Mouse (Mus musculus) kidney, postnatal 14 days (tissue): ENCODE data around the gene Dnase2a.

Source experiments
- DNase-seq: peaks from one replicate; pipeline ENCODE4 v3.0.0; 2022; ENCODE audit warnings: mixed read lengths

Gene Dnase2a

DNA sequence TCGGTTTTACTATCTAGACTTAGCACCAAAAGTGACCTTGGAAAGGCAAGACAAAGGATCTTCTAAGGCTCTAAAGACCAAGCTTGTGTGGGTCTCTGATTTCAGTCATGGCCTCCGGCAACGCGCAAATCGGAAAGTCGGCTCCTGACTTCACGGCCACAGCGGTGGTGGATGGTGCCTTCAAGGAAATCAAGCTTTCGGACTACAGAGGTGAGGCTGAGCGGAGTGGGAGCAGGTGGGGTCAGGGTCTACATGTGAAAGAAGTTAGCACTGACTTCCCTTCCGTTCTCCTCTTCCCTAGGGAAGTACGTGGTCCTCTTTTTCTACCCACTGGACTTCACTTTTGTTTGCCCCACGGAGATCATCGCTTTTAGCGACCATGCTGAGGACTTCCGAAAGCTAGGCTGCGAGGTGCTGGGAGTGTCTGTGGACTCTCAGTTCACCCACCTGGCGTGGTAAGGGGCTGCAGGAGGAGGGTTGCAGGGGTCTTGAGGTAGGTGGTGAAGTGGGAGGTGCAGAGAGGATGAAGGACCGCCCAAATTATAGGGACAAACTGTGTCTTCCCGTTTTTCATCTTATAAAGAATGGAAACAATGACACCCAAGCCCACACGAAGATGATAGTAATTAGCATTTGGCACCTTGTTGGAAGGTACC, 61.9 kb downstream of the Dnase2a start:
- no peak for DNase-seq

DNA sequence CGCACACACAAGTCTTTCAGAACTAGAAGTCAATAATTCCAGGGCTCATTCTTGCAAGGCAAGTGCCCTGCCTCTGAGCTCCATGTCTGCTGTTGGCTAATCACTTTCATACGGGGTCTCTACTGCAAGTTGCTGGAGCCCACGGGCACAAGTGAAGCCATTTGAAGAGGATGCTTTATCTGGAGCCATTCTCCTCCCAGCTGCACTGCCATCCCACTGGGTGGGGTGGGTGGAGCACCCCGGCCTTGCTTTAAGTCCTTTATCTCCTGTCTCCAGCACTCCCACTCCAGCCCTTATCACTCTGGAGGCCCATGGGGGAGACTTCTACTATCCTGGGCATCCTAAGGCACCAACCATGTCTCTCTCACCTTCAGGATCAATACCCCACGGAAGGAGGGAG, 62.6 kb downstream of the Dnase2a start:
- DNase-seq, result no peak
